In the genomic region with DNA sequence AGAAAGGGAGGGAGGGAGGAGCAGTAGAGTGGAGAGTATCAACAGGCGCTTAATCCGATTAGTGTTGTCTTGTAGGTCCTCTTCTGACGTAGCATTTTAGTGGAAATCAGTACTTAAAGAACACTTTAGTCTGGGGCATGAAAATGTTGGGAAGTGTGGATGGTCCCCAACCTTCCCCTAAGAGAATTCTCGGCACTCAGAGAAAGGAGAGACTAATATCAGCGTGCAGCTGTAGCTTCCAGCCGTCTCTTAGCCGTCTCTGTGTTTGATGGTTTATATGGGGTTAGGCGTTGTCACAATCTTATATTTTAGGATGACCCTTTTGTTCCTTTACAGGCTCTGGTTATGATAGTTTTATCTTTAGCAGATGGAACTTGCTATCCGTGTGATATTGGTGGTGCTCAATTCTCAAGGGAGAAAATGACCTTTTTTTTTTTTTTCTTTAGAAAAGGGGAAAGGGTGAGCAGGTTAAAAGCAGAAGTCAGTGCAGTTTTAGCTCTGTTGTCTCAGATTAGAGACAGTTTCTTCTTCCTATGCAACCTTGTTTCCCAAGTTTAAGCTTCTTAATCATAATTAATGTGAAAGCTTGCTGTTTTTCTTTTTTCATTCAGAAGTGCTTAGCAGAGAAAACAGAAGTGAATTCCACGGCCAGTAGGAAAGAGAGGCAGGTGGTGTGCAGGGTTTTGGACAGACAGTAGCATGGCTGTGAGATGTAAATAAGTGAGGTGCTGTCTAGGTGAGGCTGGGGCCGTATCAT, we compare ENCODE assay signal across 8 mouse cellular contexts. TPM values are rescaled to one million over a fixed set of nuclear protein-coding genes. Genes with fewer than 3 reads are reported as not detected.
DNase-seq lines count a peak whose midpoint lies in the region; ATAC-seq and TF ChIP-seq lines count a peak whose summit lies in the region.

No protein-coding gene starts in this region.

- TF ChIP-seq CTCF in G1E (IDR thresholded peaks at IDR 0.05; ENCODE audit: low read depth, low read length), result no peak

- no peak for ATAC-seq in heart, embryonic 11.5 days (replicated peaks; ENCODE audit: insufficient number of reproducible peaks, low FRiP score, low TSS enrichment)
- ATAC-seq in G1E (ENCODE audit: extremely low read depth, insufficient number of reproducible peaks, low FRiP score, poor library complexity, severe bottlenecking), result 0 out of 2 replicates have a peak, but pooled peaks have one; percentile 9
- no peak for ATAC-seq in hindbrain, embryonic 12.5 days (ENCODE audit: low FRiP score)
- no peak for ATAC-seq in midbrain, embryonic 11.5 days (ENCODE audit: low FRiP score)

- WGBS in heart, embryonic 11.5 days (ENCODE audit: insufficient replicate concordance), result 14% methylated on average over 11 of the region's 11 CpGs
- WGBS in hindbrain, embryonic 12.5 days, result 16% methylated on average over 11 of the region's 11 CpGs
- 12% methylated on average over 11 of the region's 11 CpGs for WGBS in midbrain, embryonic 11.5 days

- peak overlapping the region; percentile 85 for H3K9ac ChIP-seq in heart, embryonic 11.5 days (ENCODE audit: low read depth, low read length)
- H3K9ac ChIP-seq in hindbrain, embryonic 12.5 days, result peak overlapping the region; percentile 89
- peak overlapping the region; percentile 85 for H3K9ac ChIP-seq in midbrain, embryonic 11.5 days (ENCODE audit: low read length)

- H3K4me1 ChIP-seq in heart, embryonic 11.5 days (ENCODE audit: control insufficient read depth, insufficient read depth, low read length), result peaks cover 7% of the 10 kb centered on the region
- H3K4me1 ChIP-seq in G1E (ENCODE audit: insufficient read depth, low read depth, low read length), result peaks cover 34% of the 10 kb centered on the region
- peaks cover 21% of the 10 kb centered on the region for H3K4me1 ChIP-seq in hindbrain, embryonic 12.5 days
- peaks cover 7% of the 10 kb centered on the region for H3K4me1 ChIP-seq in midbrain, embryonic 11.5 days (ENCODE audit: control insufficient read depth, insufficient read depth, low read length)

- H3K9me3 ChIP-seq in heart, embryonic 11.5 days (replicated peaks; ENCODE audit: control insufficient read depth, low read length), result no peaks in the 10 kb centered on the region
- H3K9me3 ChIP-seq in G1E (replicated peaks), result no peaks in the 10 kb centered on the region
- no peaks in the 10 kb centered on the region for H3K9me3 ChIP-seq in hindbrain, embryonic 12.5 days (replicated peaks)
- no peaks in the 10 kb centered on the region for H3K9me3 ChIP-seq in midbrain, embryonic 11.5 days (ENCODE audit: control insufficient read depth, low read length)

- peak overlapping the region; percentile 89 for H3K4me2 ChIP-seq in heart, embryonic 11.5 days
- H3K4me2 ChIP-seq in hindbrain, embryonic 12.5 days (replicated peaks), result peak overlapping the region; percentile 78
- peak overlapping the region; percentile 88 for H3K4me2 ChIP-seq in midbrain, embryonic 11.5 days

- intact Hi-C loops in heart, postnatal 36 days (cut with DNase I), result no loop called here

- peak overlapping the region; percentile 87 for H3K4me3 ChIP-seq in heart, embryonic 11.5 days (ENCODE audit: low read depth, low read length)
- H3K4me3 ChIP-seq in G1E (ENCODE audit: low read depth, low read length), result peak overlapping the region; percentile 80
- peak overlapping the region; percentile 85 for H3K4me3 ChIP-seq in hindbrain, embryonic 12.5 days
- peak overlapping the region; percentile 78 for H3K4me3 ChIP-seq in midbrain, embryonic 11.5 days (ENCODE audit: low read depth, low read length)

- H3K27ac ChIP-seq in heart, embryonic 11.5 days (ENCODE audit: low read depth, low read length), result peak overlapping the region; percentile 4; the same call in 1 of the 2 replicates
- H3K27ac ChIP-seq in hindbrain, embryonic 12.5 days, result no peak overlapping the region
- H3K27ac ChIP-seq in midbrain, embryonic 11.5 days (ENCODE audit: low read depth, low read length), result 0 out of 2 replicates have a peak overlapping the region, but pooled peaks have one; percentile 6

- peaks cover 7% of the 10 kb centered on the region; the same call in 1 of the 2 replicates for H3K36me3 ChIP-seq in heart, embryonic 11.5 days (ENCODE audit: control insufficient read depth, insufficient read depth, low read length)
- peaks cover 39% of the 10 kb centered on the region for H3K36me3 ChIP-seq in G1E (replicated peaks)
- peaks cover 15% of the 10 kb centered on the region for H3K36me3 ChIP-seq in hindbrain, embryonic 12.5 days
- no peaks in the 10 kb centered on the region for H3K36me3 ChIP-seq in midbrain, embryonic 11.5 days (ENCODE audit: control insufficient read depth, insufficient read depth, low read length)

- no peak for DNase-seq in heart, postnatal 36 days
- peak; percentile 11 for DNase-seq in G1E (ENCODE audit: low spot score)
- DNase-seq in midbrain, embryonic 11.5 days (ENCODE audit: low spot score, missing footprints), result no peak
- no peak for DNase-seq in adrenal gland, postnatal 14 days
- no peak for DNase-seq in cerebellum, adult 11-12 months
- DNase-seq in adrenal gland, adult (ENCODE audit: inconsistent age in 2 of 2, low spot score in 1 of 2), result no peak

- no peaks in the 10 kb centered on the region for H3K27me3 ChIP-seq in heart, embryonic 11.5 days (ENCODE audit: control insufficient read depth, insufficient read depth, low read length)
- H3K27me3 ChIP-seq in G1E (ENCODE audit: insufficient read depth, low read length), result 0 out of 2 replicates have a peak, but pooled peaks cover 4% of the 10 kb centered on the region
- H3K27me3 ChIP-seq in hindbrain, embryonic 12.5 days, result no peaks in the 10 kb centered on the region
- H3K27me3 ChIP-seq in midbrain, embryonic 11.5 days (ENCODE audit: control insufficient read depth, insufficient read depth, low read length), result no peaks in the 10 kb centered on the region

RNA-seq across cellular contexts. Expression of a gene that starts 0.8 kb away (rescaled TPM):
- 48.2 and 51.5 TPM in 2 replicates for polyA plus RNA-seq in heart, embryonic 11.5 days (2014; fragmentation: Nextera tagmentation; extraction: Ambion mirVana)
- 10 to 100 TPM; 27.9 to 29.2 TPM for total RNA-seq in heart, postnatal 36 days (2021)
- 127 and 141 TPM in 2 replicates for total RNA-seq in G1E (2014; fragmentation: Nextera tagmentation)
- 166 and 213 TPM in 2 replicates for total RNA-seq in G1E (2017)
- 36.3 and 73.0 TPM in 2 replicates for polyA plus RNA-seq in G1E (2012)
- 69.7 and 73.4 TPM in 2 replicates for polyA plus RNA-seq in hindbrain, embryonic 12.5 days (2016; fragmentation: Nextera tagmentation; extraction: Ambion mirVana)
- 73.0 and 80.6 TPM in 2 replicates for polyA plus RNA-seq in midbrain, embryonic 11.5 days (2014; fragmentation: Nextera tagmentation; extraction: Ambion mirVana)
- 58.4 and 71.3 TPM in 2 replicates for total RNA-seq in adrenal gland, postnatal 14 days (2021)

RNA-seq across cellular contexts. Expression of a gene that starts 12.0 kb away (rescaled TPM):
- polyA plus RNA-seq in heart, embryonic 11.5 days (2014; fragmentation: Nextera tagmentation; extraction: Ambion mirVana), result 0.17 and 0.18 TPM in 2 replicates
- not detected for total RNA-seq in heart, postnatal 36 days (2021)
- total RNA-seq in G1E (2014; fragmentation: Nextera tagmentation), result not detected in 2 replicates
- 0.12 and 0.16 TPM in 2 replicates for total RNA-seq in G1E (2017)
- polyA plus RNA-seq in G1E (2012), result not detected in 2 replicates
- 0.20 and 0.30 TPM in 2 replicates for polyA plus RNA-seq in hindbrain, embryonic 12.5 days (2016; fragmentation: Nextera tagmentation; extraction: Ambion mirVana)
- polyA plus RNA-seq in midbrain, embryonic 11.5 days (2014; fragmentation: Nextera tagmentation; extraction: Ambion mirVana), result 0.14 TPM in 1 of 2 replicates, not detected in the other
- not detected in 2 replicates for total RNA-seq in adrenal gland, postnatal 14 days (2021)

RNA-seq across cellular contexts. Expression of a gene that starts 18.8 kb away (rescaled TPM):
- 0.14 and 0.19 TPM in 2 replicates for polyA plus RNA-seq in heart, embryonic 11.5 days (2014; fragmentation: Nextera tagmentation; extraction: Ambion mirVana)
- under 1 TPM; 0.19 to 0.22 TPM for total RNA-seq in heart, postnatal 36 days (2021)
- not detected in 2 replicates for total RNA-seq in G1E (2014; fragmentation: Nextera tagmentation)
- not detected in 2 replicates for total RNA-seq in G1E (2017)
- polyA plus RNA-seq in G1E (2012), result not detected in 2 replicates
- polyA plus RNA-seq in hindbrain, embryonic 12.5 days (2016; fragmentation: Nextera tagmentation; extraction: Ambion mirVana), result 3.1 and 3.3 TPM in 2 replicates
- polyA plus RNA-seq in midbrain, embryonic 11.5 days (2014; fragmentation: Nextera tagmentation; extraction: Ambion mirVana), result not detected in 2 replicates
- 0.48 and 0.53 TPM in 2 replicates for total RNA-seq in adrenal gland, postnatal 14 days (2021)

RNA-seq across cellular contexts. Expression of a gene that starts 32.6 kb away (rescaled TPM):
- 71.2 and 72.5 TPM in 2 replicates for polyA plus RNA-seq in heart, embryonic 11.5 days (2014; fragmentation: Nextera tagmentation; extraction: Ambion mirVana)
- total RNA-seq in heart, postnatal 36 days (2021), result 10 to 100 TPM; 43.7 to 52.1 TPM
- total RNA-seq in G1E (2014; fragmentation: Nextera tagmentation) (5.4 and 7.1 TPM in 2 replicates), G1E (2017) (9.2 and 10.3 TPM in 2 replicates)
- 0.22 and 0.36 TPM in 2 replicates for polyA plus RNA-seq in G1E (2012)
- 34.1 and 35.3 TPM in 2 replicates for polyA plus RNA-seq in hindbrain, embryonic 12.5 days (2016; fragmentation: Nextera tagmentation; extraction: Ambion mirVana)
- polyA plus RNA-seq in midbrain, embryonic 11.5 days (2014; fragmentation: Nextera tagmentation; extraction: Ambion mirVana), result 28.4 and 30.9 TPM in 2 replicates
- total RNA-seq in adrenal gland, postnatal 14 days (2021), result 107 and 112 TPM in 2 replicates

RNA-seq across cellular contexts. Expression of a gene that starts 50.1 kb away (rescaled TPM):
- polyA plus RNA-seq in heart, embryonic 11.5 days (2014; fragmentation: Nextera tagmentation; extraction: Ambion mirVana), result 2.9 and 3.0 TPM in 2 replicates
- total RNA-seq in heart, postnatal 36 days (2021), result 1 to 10 TPM; 5.3 to 5.5 TPM
- not detected in 2 replicates for total RNA-seq in G1E (2014; fragmentation: Nextera tagmentation)
- 0.05 TPM in 1 of 2 replicates, not detected in the other for total RNA-seq in G1E (2017)
- polyA plus RNA-seq in G1E (2012), result not detected in 2 replicates
- polyA plus RNA-seq in hindbrain, embryonic 12.5 days (2016; fragmentation: Nextera tagmentation; extraction: Ambion mirVana), result 7.6 and 7.9 TPM in 2 replicates
- polyA plus RNA-seq in midbrain, embryonic 11.5 days (2014; fragmentation: Nextera tagmentation; extraction: Ambion mirVana), result 3.2 and 3.5 TPM in 2 replicates
- total RNA-seq in adrenal gland, postnatal 14 days (2021), result 3.4 and 5.4 TPM in 2 replicates
